Mouse (Mus musculus) brain, embryonic 14.5 days (tissue): ENCODE data around the gene Mrpl44.

Experiments used
- CTCF ChIP-seq: fragments of 200-500 bp; IDR thresholded peaks from 2 replicates; pipeline ENCODE4 v1.5.1; 2012; ENCODE audit warnings: inconsistent platforms, mild to moderate bottlenecking, moderate library complexity, borderline replicate concordance; ENCODE audit not compliant: insufficient read depth, insufficient read length; ENCODE audit errors: extremely low read depth
- POLR2A ChIP-seq: fragments of 200-500 bp; IDR thresholded peaks from 2 replicates; pipeline ENCODE4 v1.6.1; 2012; ENCODE audit warnings: mild to moderate bottlenecking, inconsistent platforms, borderline replicate concordance; ENCODE audit not compliant: poor library complexity, insufficient read depth, insufficient read length, severe bottlenecking; ENCODE audit errors: extremely low read depth

DNA sequence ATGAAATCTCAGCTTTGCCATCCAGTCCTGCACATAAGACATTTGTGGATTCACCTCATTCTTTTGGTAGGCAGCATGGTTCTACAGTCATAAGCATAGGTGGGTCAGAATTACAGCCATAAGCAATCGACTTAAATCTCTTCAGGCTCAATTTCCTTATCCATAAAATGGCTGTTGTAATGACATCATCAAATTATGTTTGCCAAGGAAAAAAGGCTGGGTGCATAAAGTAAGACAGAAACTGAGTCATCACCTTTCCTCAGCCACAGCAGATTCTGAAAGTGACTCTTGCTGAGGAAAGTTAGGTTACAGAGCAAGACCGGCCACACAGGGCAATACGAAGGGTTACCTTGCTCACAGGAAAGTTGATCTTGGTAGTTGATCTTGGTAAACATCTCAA lies 39.4 kb upstream of the Mrpl44 start:
- no peak for TF ChIP-seq CTCF
- no peak for TF ChIP-seq POLR2A
